Mouse (Mus musculus): ENCODE results near the gene Sbds. TPM values are rescaled to one million over a fixed set of nuclear protein-coding genes. Genes with fewer than 3 reads are reported as not detected.
A peak's percentile ranks its signal among the peaks of the same experiment; 100 is the strongest.
"Not testable (repeated sequence)": the region's sequence is repeated elsewhere in the genome, so short reads cannot be mapped to it uniquely, and the experiment has no call there.

Sbds gene
- polyA plus RNA-seq, 1 experiment from 2014 or later = 69.4 TPM

DNA sequence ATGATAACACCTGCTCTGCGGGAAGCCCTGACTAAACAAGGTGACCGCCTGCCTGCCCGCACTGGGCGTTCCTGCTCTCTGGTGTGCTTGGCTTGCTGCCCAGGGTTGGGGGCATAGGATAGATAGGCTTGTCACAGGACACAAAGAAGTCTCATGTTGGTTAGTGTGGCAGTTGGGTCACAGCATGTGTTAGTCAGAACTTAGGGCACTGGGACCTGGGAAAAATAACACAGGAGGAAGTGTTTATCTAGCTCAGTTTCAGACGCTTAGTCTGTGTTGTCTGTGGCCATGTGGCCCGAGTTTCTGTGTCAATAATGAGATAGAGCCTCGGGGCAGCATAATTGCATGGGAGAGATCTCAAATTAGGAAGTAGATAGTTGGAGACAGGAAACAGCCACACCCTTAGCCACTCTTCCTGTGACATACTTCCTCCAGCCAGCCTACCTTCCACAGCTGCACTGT lies 22.7 kb upstream of the Sbds start:
- 73% methylated on average over 7 of the region's 7 CpGs for WGBS
- no peak overlapping the region for H3K27ac ChIP-seq
- H3K9ac ChIP-seq = no peak overlapping the region
- no peaks in the 10 kb centered on the region for H3K9me3 ChIP-seq
- ATAC-seq (ENCODE audit: insufficient read depth, low FRiP score, low read depth) = no peak
- no peaks in the 10 kb centered on the region for H3K4me1 ChIP-seq
- no peak overlapping the region for H3K4me3 ChIP-seq (replicated peaks)
- no peak overlapping the region for H3K4me2 ChIP-seq
- H3K27me3 ChIP-seq (replicated peaks) = no peaks in the 10 kb centered on the region
- H3K36me3 ChIP-seq = peaks cover 18% of the 10 kb centered on the region

DNA sequence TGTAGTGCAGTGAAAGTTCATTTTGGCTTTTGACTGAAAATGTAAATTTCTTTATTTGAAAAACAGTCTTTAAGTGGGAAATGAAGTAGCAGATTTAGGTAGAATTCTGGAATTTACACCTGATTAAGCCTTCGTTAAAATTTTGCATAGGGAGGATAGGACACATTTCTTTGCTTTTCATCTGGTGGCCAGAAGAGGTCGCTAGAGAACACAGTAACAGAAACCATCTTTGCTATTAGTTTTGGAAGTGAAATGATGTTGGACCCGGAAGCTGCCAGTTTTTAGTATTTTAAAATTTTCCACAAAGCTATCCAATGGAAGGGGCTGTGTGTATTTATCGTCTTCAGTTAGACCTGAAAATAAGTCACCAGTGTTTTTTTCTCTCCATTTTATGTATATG lies 20.2 kb upstream of the Sbds start:
- no peak overlapping the region for H3K27ac ChIP-seq
- no peak overlapping the region for H3K4me3 ChIP-seq (replicated peaks)
- H3K9ac ChIP-seq = no peak overlapping the region
- H3K4me1 ChIP-seq = no peaks in the 10 kb centered on the region
- no peak overlapping the region for H3K4me2 ChIP-seq
- H3K27me3 ChIP-seq (replicated peaks) = no peaks in the 10 kb centered on the region
- ATAC-seq (ENCODE audit: insufficient read depth, low FRiP score, low read depth) = no peak
- 55% methylated on average over 4 of the region's 4 CpGs for WGBS
- no peaks in the 10 kb centered on the region for H3K9me3 ChIP-seq
- peaks cover 28% of the 10 kb centered on the region for H3K36me3 ChIP-seq

DNA sequence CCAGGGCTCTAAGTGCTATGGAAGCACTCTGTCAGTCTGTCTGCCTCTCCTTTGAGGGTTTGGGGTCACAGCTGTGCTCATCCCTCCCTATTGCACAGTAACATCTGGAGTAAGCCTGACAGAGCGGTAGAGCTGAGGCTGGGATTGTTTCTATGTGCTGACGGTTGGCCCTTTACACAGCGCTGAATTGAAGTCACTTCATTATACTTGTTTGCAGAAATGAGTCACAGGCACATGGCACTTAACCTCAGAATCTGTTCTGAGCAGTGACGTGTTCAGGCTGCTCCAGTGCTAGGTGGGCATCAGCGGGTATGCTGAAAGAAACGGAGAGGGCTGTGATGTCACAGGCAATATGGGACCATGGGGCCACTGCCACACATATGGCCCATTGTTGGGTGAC lies 17.7 kb upstream of the Sbds start:
- no peaks in the 10 kb centered on the region for H3K9me3 ChIP-seq
- H3K9ac ChIP-seq = no peak overlapping the region
- H3K36me3 ChIP-seq = peaks cover 19% of the 10 kb centered on the region; the same call in 1 of the 2 replicates
- no peak overlapping the region for H3K27ac ChIP-seq
- WGBS = 76% methylated on average over 6 of the region's 6 CpGs
- no peak overlapping the region for H3K4me2 ChIP-seq
- H3K4me3 ChIP-seq (replicated peaks) = no peak overlapping the region
- peak; percentile 37; the same call in 1 of the 2 replicates for ATAC-seq (ENCODE audit: insufficient read depth, low FRiP score, low read depth)
- H3K4me1 ChIP-seq = no peaks in the 10 kb centered on the region
- H3K27me3 ChIP-seq (replicated peaks) = no peaks in the 10 kb centered on the region

DNA sequence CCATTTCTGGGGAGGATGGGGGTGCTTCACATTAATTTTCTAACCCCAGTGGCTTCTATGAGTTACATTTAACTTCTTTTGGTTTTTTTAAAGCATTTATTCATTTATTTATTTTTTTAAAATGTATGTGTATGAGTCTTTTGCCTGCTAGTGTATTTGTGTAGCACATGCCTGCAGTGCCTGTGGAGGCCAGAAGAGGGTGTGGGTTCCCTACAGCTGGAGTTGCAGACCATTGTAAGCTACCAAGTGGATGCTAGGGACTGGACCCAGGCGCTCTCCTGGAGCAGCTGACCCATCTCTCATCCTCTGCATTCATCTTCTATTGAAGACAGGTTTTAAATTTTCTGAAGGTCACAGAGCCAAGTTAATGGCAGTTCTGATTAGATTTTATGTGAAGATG lies 17.0 kb upstream of the Sbds start:
- Histone ChIP-seq H3K27me3 (replicated peaks) (no peaks in the 10 kb centered on the region), H3K27ac (no peak overlapping the region), H3K36me3 (peaks cover 23% of the 10 kb centered on the region; the same call in 1 of the 2 replicates), H3K9me3 (no peaks in the 10 kb centered on the region), H3K4me3 (replicated peaks) (no peak overlapping the region), H3K4me1 (no peaks in the 10 kb centered on the region), H3K9ac (no peak overlapping the region), H3K4me2 (no peak overlapping the region)
- 97% methylated on average over 1 of the region's 1 CpGs for WGBS
- ATAC-seq (ENCODE audit: insufficient read depth, low FRiP score, low read depth) = no peak

DNA sequence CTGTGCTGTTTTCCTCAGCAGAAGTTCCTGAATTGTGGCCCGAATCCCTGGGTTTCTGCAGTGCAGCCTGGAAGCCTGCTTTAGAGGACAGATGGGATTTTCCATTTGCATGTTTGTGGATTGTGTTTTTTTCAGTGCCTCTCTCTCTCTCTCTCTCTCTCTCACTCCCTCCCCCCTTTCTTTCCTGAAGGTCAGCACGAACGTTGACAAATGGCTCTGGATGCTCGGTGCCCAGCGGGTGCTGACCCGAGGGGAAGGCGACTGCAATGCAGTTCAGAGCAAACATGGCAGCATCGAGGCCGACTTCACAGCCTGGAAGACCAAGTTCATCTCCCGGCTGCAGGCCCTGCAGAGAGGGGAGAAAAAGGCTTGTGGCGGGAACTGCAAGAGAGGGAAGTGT lies 13.6 kb upstream of the Sbds start:
- 75% methylated on average over 11 of the region's 11 CpGs for WGBS
- H3K4me2 ChIP-seq = no peak overlapping the region
- peaks cover 32% of the 10 kb centered on the region for H3K36me3 ChIP-seq
- no peak overlapping the region for H3K9ac ChIP-seq
- no peaks in the 10 kb centered on the region for H3K27me3 ChIP-seq (replicated peaks)
- no peaks in the 10 kb centered on the region for H3K9me3 ChIP-seq
- H3K4me3 ChIP-seq (replicated peaks) = no peak overlapping the region
- no peak overlapping the region for H3K27ac ChIP-seq
- H3K4me1 ChIP-seq = no peaks in the 10 kb centered on the region
- ATAC-seq (ENCODE audit: insufficient read depth, low FRiP score, low read depth) = no peak

DNA sequence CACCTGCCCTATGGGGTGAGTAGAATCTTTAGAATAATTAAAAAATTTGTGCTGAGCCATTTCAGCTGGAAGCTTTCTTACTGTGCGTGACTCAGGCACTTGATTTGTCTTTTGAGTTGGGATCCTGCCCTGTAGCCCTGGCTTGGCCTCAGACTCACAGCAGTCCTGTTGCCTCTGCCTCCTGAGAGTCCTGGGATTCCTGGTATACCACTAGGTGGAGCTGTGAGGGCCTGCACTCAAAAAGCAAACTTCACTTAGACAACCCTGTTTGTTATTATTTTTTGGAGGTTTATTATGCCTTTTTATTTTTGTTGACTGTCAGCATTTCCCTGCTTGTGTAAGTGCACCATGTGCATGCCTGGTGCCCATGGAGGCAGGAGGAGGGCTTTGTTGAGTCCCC lies 12.0 kb upstream of the Sbds start:
- 87% methylated on average over 1 of the region's 1 CpGs for WGBS
- ATAC-seq (ENCODE audit: insufficient read depth, low FRiP score, low read depth) = no peak
- no peak overlapping the region for H3K9ac ChIP-seq
- H3K27ac ChIP-seq = no peak overlapping the region
- no peaks in the 10 kb centered on the region for H3K9me3 ChIP-seq
- no peaks in the 10 kb centered on the region for H3K4me1 ChIP-seq
- no peak overlapping the region for H3K4me2 ChIP-seq
- H3K36me3 ChIP-seq = peaks cover 32% of the 10 kb centered on the region
- H3K27me3 ChIP-seq (replicated peaks) = no peaks in the 10 kb centered on the region
- H3K4me3 ChIP-seq (replicated peaks) = no peak overlapping the region

DNA sequence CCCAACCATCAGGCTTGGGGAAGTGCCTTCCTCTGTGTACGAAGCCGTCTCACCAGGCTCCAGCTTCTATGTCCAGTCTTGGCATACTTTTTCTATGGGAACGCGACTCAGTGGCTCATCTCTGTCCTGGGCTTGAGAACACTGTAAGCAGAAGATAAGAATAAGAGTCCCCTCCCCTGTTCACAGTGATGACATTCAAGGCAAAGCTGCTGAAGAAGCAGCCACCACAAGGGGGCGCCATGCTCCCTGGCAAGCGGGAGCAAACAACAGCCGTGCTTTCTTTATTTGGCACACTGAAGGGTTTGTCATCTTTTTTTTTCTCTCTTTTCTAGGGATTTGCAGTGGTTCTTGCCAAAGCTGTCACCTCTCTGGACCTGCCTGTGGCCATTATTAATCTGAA lies 11.3 kb upstream of the Sbds start:
- Histone ChIP-seq H3K27ac (no peak overlapping the region), H3K4me1 (no peaks in the 10 kb centered on the region), H3K9ac (no peak overlapping the region), H3K27me3 (replicated peaks) (no peaks in the 10 kb centered on the region), H3K36me3 (peaks cover 28% of the 10 kb centered on the region), H3K9me3 (no peaks in the 10 kb centered on the region), H3K4me3 (replicated peaks) (no peak overlapping the region), H3K4me2 (no peak overlapping the region)
- no peak for ATAC-seq (ENCODE audit: insufficient read depth, low FRiP score, low read depth)
- 84% methylated on average over 7 of the region's 7 CpGs for WGBS

DNA sequence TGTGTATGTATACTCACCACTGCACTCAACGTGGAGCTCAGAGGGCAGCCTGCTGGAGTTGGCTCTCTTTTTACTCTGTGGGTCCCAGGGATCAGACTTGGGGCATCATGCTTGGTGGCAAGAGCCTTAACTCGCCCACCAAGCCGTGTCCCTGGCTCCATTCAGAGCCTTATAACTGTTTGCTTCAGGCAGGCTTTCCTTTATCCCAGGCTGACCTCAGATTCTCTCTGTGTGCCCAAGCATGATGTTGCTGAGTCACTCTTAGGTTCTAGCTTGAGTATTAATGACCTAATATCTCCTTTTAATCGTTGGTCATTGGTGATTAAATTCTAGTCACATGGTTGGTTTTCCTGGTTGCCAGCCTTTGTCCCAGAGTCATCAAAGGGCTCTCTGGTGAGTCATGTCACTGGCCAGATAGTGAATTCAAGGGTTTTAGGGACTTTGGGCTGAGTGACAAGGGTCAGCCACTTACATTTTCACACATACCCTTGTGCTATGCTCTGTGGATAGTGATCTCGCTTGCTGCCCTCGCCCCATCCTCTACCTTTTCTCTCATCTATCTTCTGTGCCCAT lies 9.2 kb upstream of the Sbds start:
- WGBS = 83% methylated on average over 6 of the region's 6 CpGs
- no peaks in the 10 kb centered on the region for H3K27me3 ChIP-seq (replicated peaks)
- no peaks in the 10 kb centered on the region for H3K4me1 ChIP-seq
- no peak for ATAC-seq (ENCODE audit: insufficient read depth, low FRiP score, low read depth)
- H3K9ac ChIP-seq = no peak overlapping the region
- H3K36me3 ChIP-seq = peaks cover 22% of the 10 kb centered on the region
- H3K9me3 ChIP-seq = no peaks in the 10 kb centered on the region
- H3K27ac ChIP-seq = no peak overlapping the region
- H3K4me3 ChIP-seq (replicated peaks) = no peak overlapping the region
- H3K4me2 ChIP-seq = no peak overlapping the region

DNA sequence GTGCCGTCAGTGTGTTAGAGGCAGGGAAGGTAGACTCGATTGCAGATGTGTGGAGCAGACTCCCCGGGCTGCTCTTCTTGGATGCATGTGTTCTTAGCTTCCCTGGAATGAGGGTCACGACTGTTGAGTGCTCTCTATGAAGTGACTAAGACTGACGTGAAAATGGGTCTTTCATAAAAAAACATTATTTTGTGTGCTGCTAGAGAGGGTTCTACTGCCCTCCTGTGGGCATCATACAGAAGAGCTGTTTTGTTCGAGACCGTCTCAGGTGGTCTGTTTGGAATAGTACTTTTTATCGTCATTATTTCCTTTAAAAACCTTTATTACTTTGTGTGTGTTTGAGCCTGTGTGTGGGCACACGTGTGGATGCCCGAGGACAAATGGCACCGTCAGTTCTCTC lies 8.1 kb upstream of the Sbds start:
- Histone ChIP-seq H3K27me3 (replicated peaks) (no peaks in the 10 kb centered on the region), H3K36me3 (peaks cover 19% of the 10 kb centered on the region), H3K9ac (no peak overlapping the region), H3K4me1 (no peaks in the 10 kb centered on the region), H3K4me2 (no peak overlapping the region), H3K27ac (no peak overlapping the region), H3K9me3 (no peaks in the 10 kb centered on the region), H3K4me3 (replicated peaks) (no peak overlapping the region)
- 71% methylated on average over 11 of the region's 11 CpGs for WGBS
- no peak for ATAC-seq (ENCODE audit: insufficient read depth, low FRiP score, low read depth)

DNA sequence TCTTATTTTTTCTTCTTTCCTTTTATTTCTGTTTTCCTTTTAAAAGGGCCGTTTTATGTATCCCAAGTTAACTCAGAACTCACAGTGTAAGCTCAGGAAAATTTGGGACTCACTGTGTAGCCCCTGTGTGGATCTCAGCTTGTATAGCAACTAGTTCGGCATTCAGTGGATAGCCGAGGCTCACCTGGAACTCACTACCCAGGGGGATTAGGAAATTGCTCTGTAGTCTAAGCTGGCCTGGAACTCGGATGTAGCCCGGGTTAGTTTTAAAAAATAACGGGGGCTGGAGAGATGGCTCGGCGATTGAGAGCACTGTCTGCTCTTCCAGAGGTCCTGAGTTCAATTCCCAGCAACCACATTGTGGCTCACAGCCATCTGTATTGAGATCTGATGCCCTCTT lies 2.0 kb upstream of the Sbds start:
- Histone ChIP-seq H3K9me3 (no peaks in the 10 kb centered on the region), H3K4me1 (peaks cover 16% of the 10 kb centered on the region; the same call in 1 of the 2 replicates), H3K36me3 (peaks cover 8% of the 10 kb centered on the region; the same call in 1 of the 2 replicates), H3K4me2 (peak overlapping the region; percentile 69), H3K4me3 (replicated peaks) (peak overlapping the region; percentile 73), H3K9ac (peak overlapping the region; percentile 75), H3K27ac (peak overlapping the region; percentile 81), H3K27me3 (replicated peaks) (no peaks in the 10 kb centered on the region)
- 4% methylated on average over 8 of the region's 8 CpGs for WGBS
- ATAC-seq (ENCODE audit: insufficient read depth, low FRiP score, low read depth) = no peak

DNA sequence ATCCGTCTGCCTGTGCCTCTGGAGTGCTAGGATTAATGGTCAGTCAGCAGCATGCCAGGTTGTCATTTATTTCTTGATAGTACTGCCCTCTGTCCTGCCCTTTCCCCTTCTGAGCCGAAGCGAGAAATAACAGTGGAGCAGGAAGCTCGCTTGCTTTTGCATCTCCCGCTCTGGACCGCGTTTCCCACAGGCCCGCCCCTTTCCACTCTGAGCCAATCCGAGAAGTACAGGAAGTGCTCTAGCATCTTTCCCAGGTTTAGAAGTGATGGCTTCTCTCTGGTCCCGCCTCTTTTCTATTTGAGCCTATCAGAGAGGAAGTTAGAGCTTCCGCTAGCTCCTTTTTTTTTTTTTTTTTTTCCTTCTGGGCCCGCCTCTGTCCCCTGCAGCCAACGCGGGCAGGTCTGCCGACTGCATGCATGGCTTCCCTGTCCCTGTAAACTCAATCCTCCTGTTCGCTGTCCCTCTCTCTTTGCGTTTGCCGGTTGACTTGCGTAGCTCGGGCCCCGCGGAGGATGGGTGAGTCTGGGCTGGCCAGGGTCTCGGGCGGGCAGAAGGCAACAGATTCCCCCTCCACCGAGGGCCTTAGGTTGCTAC lies 1.4 kb upstream of the Sbds start:
- peak overlapping the region; percentile 81 for H3K27ac ChIP-seq
- WGBS = under 1% methylated on average over 25 of the region's 25 CpGs
- H3K27me3 ChIP-seq (replicated peaks) = no peaks in the 10 kb centered on the region
- H3K9me3 ChIP-seq = no peaks in the 10 kb centered on the region
- peak overlapping the region; percentile 73 for H3K4me3 ChIP-seq (replicated peaks)
- ATAC-seq (ENCODE audit: insufficient read depth, low FRiP score, low read depth) = peak; percentile 93
- H3K9ac ChIP-seq = peak overlapping the region; percentile 75
- H3K4me1 ChIP-seq = peaks cover 16% of the 10 kb centered on the region; the same call in 1 of the 2 replicates
- peaks cover 13% of the 10 kb centered on the region for H3K36me3 ChIP-seq
- peak overlapping the region; percentile 69 for H3K4me2 ChIP-seq

DNA sequence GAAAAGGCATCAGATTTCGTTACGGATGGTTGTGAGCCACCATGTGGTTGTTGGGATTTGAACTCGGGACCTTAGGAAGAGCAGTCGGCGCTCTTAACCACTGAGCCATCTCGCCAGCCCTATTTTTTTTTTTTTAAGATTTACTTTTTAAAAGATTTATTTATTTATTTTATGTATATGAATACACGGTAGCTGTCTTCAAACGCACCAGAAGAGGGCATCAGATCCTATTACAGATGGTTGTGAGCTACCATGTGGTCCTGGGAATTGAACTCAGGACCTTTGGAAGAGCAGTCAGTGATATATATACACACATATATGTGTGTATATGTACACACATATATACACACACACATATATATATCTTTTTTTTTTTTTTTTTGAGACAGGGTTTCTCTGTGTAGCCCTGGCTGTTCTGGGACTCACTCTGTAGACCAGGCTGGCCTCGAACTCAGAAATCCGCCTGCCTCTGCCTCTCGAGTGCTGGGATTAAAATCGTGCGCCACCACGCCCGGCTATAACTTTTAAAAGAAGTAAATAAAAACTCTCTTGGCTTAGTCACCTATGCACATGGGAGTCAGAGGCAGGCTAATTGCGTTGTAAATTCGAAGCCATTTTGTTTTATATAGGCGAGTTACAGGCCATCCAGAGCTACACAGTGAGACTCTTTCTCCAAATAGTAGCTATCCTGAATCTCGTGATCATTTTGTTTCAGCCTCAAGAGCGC lies 632 bp upstream of the Sbds start:
- H3K36me3 ChIP-seq = peaks cover 16% of the 10 kb centered on the region
- peaks cover 16% of the 10 kb centered on the region; the same call in 1 of the 2 replicates for H3K4me1 ChIP-seq
- 0 out of 2 replicates have a peak, but pooled peaks have one; percentile 0 for ATAC-seq (ENCODE audit: insufficient read depth, low FRiP score, low read depth)
- H3K27me3 ChIP-seq (replicated peaks); H3K9me3 ChIP-seq; H3K9ac ChIP-seq: not testable (repeated sequence)
- H3K4me3 ChIP-seq (replicated peaks) = peak overlapping the region; percentile 73
- WGBS = 26% methylated on average over 20 of the region's 20 CpGs
- peak overlapping the region; percentile 67 for H3K27ac ChIP-seq
- peak overlapping the region; percentile 62 for H3K4me2 ChIP-seq

All from stomach, embryonic 15.5 days (tissue).